Mouse (Mus musculus) thymus, postnatal 0 days (tissue): ENCODE measurements around the gene Trak2. TPM values are rescaled to one million over a fixed set of nuclear protein-coding genes. Genes with fewer than 3 reads are reported as not detected.
"Not testable (repeated sequence)": the region's sequence is repeated elsewhere in the genome, so short reads cannot be mapped to it uniquely, and the experiment has no call there.

ENCODE experiments used
- DNase-seq: peaks from one replicate; pipeline ENCODE4 v3.0.0-alpha.2; 2015; ENCODE audit warnings: low spot score
- polyA plus RNA-seq: library from polyadenylated mRNA; unstranded; fragments of >200 nt; fragmentation: Nextera tagmentation; extraction: Ambion mirVana; gene quantifications from 2 replicates; pipeline ENCODE4 v1.2.1, GENCODE M21; 2015

The Trak2 gene
- polyA plus RNA-seq, 1 experiment from 2014 or later, result 13.5 TPM

DNA sequence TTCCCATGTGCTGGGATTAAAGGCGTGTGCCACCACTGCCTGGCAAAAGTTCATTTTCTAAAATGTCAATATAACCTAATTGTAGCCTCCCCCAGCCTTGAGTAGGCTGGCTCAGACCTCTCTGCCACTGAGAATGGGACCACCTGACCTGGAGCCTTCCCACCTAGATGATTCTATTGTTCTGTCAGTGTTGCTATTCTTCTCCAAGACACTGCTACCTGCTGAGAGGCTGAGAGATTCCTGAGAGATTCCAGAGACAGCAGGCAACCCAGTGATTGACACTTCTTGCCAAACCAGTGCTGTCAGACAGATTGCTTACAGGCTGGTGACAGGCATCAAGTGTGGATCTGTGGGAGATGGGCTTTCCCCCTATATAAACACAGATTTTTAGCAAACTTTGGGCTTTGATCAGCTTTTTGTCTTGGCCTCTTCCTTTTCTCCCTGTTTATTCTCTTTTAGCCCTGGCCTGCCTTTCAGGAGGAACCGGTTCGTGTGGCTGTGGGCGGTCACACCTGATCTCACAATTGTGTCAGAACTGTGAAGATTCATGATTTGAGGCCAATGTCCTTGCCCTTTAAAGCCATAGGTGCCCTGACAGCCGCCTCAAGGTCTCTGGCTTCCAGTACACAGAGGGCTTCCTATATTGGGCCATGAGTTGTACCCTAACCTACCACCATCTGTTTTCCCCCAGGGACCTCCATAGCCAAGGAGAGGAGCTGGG lies 83.2 kb downstream of the Trak2 start:
- DNase-seq, result no peak

- no peak for DNase-seq
Measured at GRCm38 (mm10) chr1:58885646-58886045, 87.6 kb downstream of the Trak2 start.

DNA sequence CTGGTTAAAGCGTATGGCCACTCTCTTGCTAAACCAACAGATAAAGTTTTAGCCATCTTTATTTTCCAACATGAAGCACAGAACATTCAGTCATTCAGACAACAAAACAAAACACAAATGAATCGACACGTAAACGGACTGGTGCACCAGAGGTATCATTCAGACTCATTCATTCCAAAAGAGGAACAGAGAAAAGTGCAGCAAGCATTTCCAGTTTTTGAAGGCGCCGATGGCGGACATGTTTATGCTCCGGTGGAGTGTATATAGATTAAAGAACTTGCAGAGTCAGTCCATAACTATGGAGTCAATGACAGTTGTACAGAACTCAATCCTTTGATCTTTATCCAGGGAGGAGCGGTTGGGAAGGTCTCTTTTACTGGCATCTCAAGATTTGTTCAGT lies 90.0 kb downstream of the Trak2 start:
- not testable (repeated sequence) for DNase-seq

DNA sequence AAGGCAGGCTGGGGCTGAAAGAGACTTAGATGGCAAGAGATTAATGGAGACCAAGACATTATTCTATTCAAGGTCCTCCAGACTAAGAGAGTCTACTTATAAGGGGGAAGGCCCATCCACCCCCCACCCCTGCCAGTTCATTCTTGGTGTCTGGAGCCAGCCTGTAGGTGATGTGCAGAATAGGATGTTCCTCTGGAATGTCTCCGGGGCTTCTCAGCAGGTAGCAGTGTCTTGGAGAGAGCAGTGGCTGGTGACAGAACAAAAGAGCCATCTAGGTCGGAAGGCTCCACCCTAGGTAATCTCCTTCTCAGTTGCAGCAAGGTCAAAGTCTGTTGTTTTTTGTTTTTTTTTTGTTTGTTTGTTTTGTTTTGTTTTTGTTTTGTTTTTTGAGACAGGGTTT lies 93.9 kb downstream of the Trak2 start:
- not testable (repeated sequence) for DNase-seq

GRCm38 (mm10) chr1:58876500-58876899 lies 96.7 kb downstream of the Trak2 start:
- not testable (repeated sequence) for DNase-seq

- DNase-seq, result not testable (repeated sequence)
Measured at GRCm38 (mm10) chr1:58860586-58860985, 112.6 kb downstream of the Trak2 start.

- DNase-seq, result peak; percentile 38
Measured at GRCm38 (mm10) chr1:58859738-58860365, 113.4 kb downstream of the Trak2 start.

DNA sequence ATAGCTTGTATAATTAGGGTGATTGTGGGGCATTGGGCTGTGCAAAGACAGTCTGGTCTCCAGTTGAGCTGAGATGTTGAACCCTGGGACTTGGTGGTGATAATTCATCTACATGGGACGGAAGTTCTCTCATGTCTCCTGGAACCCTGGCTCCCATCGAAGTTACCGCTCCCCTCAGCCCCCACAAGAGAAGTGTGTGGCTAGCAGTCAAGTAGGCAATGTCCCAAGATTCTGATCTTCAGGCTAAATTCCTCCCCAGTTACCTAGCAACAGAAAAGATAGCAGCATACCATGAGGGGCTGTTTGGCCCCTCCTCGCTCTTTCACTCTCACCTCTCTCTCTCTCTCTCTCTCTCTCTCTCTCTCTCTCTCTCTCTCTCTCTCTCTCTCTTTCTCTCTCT lies 114.1 kb downstream of the Trak2 start:
- not testable (repeated sequence) for DNase-seq

GRCm38 (mm10) chr1:58856811-58857210 lies 116.4 kb downstream of the Trak2 start:
- not testable (repeated sequence) for DNase-seq

Other genes starting within 250 kb of the Trak2 start
- 56.4 and 67.7 TPM in 2 replicates for gene Casp8, start 178.1 kb downstream of the Trak2 start, polyA plus RNA-seq
- gene Stradb, start 92 bp upstream of the Trak2 start, polyA plus RNA-seq, result 28.6 and 30.6 TPM in 2 replicates
- gene C2cd6, start 121.5 kb upstream of the Trak2 start, polyA plus RNA-seq, result not detected in 2 replicates
- 12.2 and 14.4 TPM in 2 replicates for gene Tmem237, start 147.0 kb upstream of the Trak2 start, polyA plus RNA-seq
- gene Mpp4, start 190.0 kb upstream of the Trak2 start, polyA plus RNA-seq, result 4.8 and 6.2 TPM in 2 replicates